Mouse (Mus musculus): Measurements from ENCODE around the gene Polr3a.
"Not testable (repeated sequence)": the region's sequence is repeated elsewhere in the genome, so short reads cannot be mapped to it uniquely, and the experiment has no call there.

- TF ChIP-seq CTCF (IDR thresholded peaks at IDR 0.05; ENCODE audit: borderline replicate concordance, extremely low read depth, insufficient read depth, insufficient read length); POLR2A (IDR thresholded peaks at IDR 0.05; ENCODE audit: borderline replicate concordance, extremely low read depth, insufficient read depth, insufficient read length, poor library complexity, severe bottlenecking): not testable (repeated sequence)
These were observed 2.9 kb upstream of the Polr3a start for GRCm38 (mm10) chr14:24489772-24490171.

All from brain, embryonic 14.5 days (tissue).